Mouse (Mus musculus): Measurements from ENCODE around the gene Serpinb8. TPM values are rescaled to one million over a fixed set of nuclear protein-coding genes. Genes with fewer than 3 reads are reported as not detected.

The Serpinb8 gene
- polyA plus RNA-seq, 1 experiment = 5.5 TPM

GRCm38 (mm10) chr1:107593469-107593868 is 3.7 kb downstream of the Serpinb8 start:
- TF ChIP-seq USF1 (IDR thresholded peaks at IDR 0.05; ENCODE audit: low read depth) (no peak), E2F4 (IDR thresholded peaks at IDR 0.05; ENCODE audit: insufficient read depth) (no peak), TCF12 (IDR thresholded peaks at IDR 0.05; ENCODE audit: insufficient read depth, poor library complexity, severe bottlenecking) (no peak), POLR2AphosphoS2 (IDR thresholded peaks at IDR 0.05; ENCODE audit: insufficient read length, low read depth) (no peak), REST (IDR thresholded peaks at IDR 0.05; ENCODE audit: insufficient read depth, insufficient read length) (no peak)
- no peaks in the 10 kb centered on the region for H3K79me2 ChIP-seq (ENCODE audit: control insufficient read depth, insufficient read depth)
- no peaks in the 10 kb centered on the region for H3K27me3 ChIP-seq (ENCODE audit: control insufficient read depth, insufficient read depth, insufficient read length)
- no peak overlapping the region for H3K4me3 ChIP-seq
- H3ac ChIP-seq (ENCODE audit: control insufficient read depth, insufficient read length) = no peak overlapping the region
- H3K4me2 ChIP-seq (ENCODE audit: low read depth) = no peak overlapping the region
- H3K36me3 ChIP-seq (ENCODE audit: control insufficient read depth, insufficient read depth) = no peaks in the 10 kb centered on the region

GRCm38 (mm10) chr1:107596874-107597273 is 7.1 kb downstream of the Serpinb8 start:
- H3ac ChIP-seq (ENCODE audit: control insufficient read depth, insufficient read length) = no peak overlapping the region
- no peaks in the 10 kb centered on the region for H3K36me3 ChIP-seq (ENCODE audit: control insufficient read depth, insufficient read depth)
- H3K27me3 ChIP-seq (ENCODE audit: control insufficient read depth, insufficient read depth, insufficient read length) = no peaks in the 10 kb centered on the region

GRCm38 (mm10) chr1:107598476-107598875 is 8.7 kb downstream of the Serpinb8 start:
- Histone ChIP-seq H3K27me3 (ENCODE audit: control insufficient read depth, insufficient read depth, insufficient read length) (no peaks in the 10 kb centered on the region), H3K79me2 (ENCODE audit: control insufficient read depth, insufficient read depth) (no peaks in the 10 kb centered on the region), H3K4me2 (ENCODE audit: low read depth) (no peak overlapping the region), H3K4me3 (no peak overlapping the region), H3ac (ENCODE audit: control insufficient read depth, insufficient read length) (no peak overlapping the region), H3K36me3 (ENCODE audit: control insufficient read depth, insufficient read depth) (no peaks in the 10 kb centered on the region)
- TF ChIP-seq TCF12 (IDR thresholded peaks at IDR 0.05; ENCODE audit: insufficient read depth, poor library complexity, severe bottlenecking) (no peak), POLR2AphosphoS2 (IDR thresholded peaks at IDR 0.05; ENCODE audit: insufficient read length, low read depth) (no peak), MAX (IDR thresholded peaks at IDR 0.05; ENCODE audit: low read depth) (no peak), USF1 (IDR thresholded peaks at IDR 0.05; ENCODE audit: low read depth) (no peak), POLR2A (IDR thresholded peaks at IDR 0.05; ENCODE audit: insufficient read length, low read depth) (no peak), E2F4 (IDR thresholded peaks at IDR 0.05; ENCODE audit: insufficient read depth) (no peak), SRF (IDR thresholded peaks at IDR 0.05; ENCODE audit: control insufficient read depth, insufficient read length, low read depth) (no peak), CEBPB (IDR thresholded peaks at IDR 0.05; ENCODE audit: insufficient read depth, poor library complexity, severe bottlenecking) (no peak), TCF3 (IDR thresholded peaks at IDR 0.05; ENCODE audit: insufficient read length, low read depth) (no peak), REST (IDR thresholded peaks at IDR 0.05; ENCODE audit: insufficient read depth, insufficient read length) (no peak), MYOD1 (IDR thresholded peaks at IDR 0.05; ENCODE audit: control insufficient read depth in 1 of 3, insufficient read length in 2 of 3, low read depth in 2 of 3) (no peak), MYOG (IDR thresholded peaks at IDR 0.05; ENCODE audit: control insufficient read depth in 1 of 3, insufficient read depth in 1 of 3, insufficient read length in 2 of 3, low read depth in 2 of 3) (no peak)

More at GRCm38 (mm10) chr1:107596874-107597273, 7.1 kb downstream of the Serpinb8 start:
- no peak for TF ChIP-seq E2F4 (IDR thresholded peaks at IDR 0.05; ENCODE audit: insufficient read depth)
- TF ChIP-seq MYOG (IDR thresholded peaks at IDR 0.05; ENCODE audit: control insufficient read depth in 1 of 3, insufficient read depth in 1 of 3, insufficient read length in 2 of 3, low read depth in 2 of 3) = no peak
- H3K4me3 ChIP-seq = no peak overlapping the region
- H3K4me2 ChIP-seq (ENCODE audit: low read depth) = no peak overlapping the region
- no peaks in the 10 kb centered on the region for H3K79me2 ChIP-seq (ENCODE audit: control insufficient read depth, insufficient read depth)

DNA sequence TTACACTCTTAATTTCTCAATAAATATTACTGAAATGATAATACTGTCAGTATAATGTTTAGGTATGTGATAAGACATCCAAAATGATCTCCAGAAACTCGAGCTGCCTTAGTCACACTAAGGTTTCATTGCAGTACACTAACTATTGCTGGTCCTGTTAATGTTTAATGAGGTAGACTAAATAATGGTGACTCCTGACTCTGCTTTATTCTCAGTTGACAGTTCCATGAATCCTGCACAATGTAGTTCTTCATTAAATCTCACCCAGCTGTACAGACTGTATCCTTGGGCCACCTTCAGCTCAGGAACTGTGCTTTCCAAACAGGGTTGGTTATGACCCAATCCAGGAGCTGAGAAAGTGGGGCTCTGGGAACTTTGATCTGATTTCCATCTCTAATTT is 19.1 kb downstream of the Serpinb8 start:
- Histone ChIP-seq H3K79me2 (ENCODE audit: control insufficient read depth, insufficient read depth) (no peaks in the 10 kb centered on the region), H3K27me3 (ENCODE audit: control insufficient read depth, insufficient read depth, insufficient read length) (no peaks in the 10 kb centered on the region), H3K4me3 (no peak overlapping the region), H3K4me2 (ENCODE audit: low read depth) (no peak overlapping the region), H3K36me3 (ENCODE audit: control insufficient read depth, insufficient read depth) (peaks cover 3% of the 10 kb centered on the region), H3ac (ENCODE audit: control insufficient read depth, insufficient read length) (no peak overlapping the region)
- no peak for TF ChIP-seq POLR2A (IDR thresholded peaks at IDR 0.05; ENCODE audit: insufficient read length, low read depth)
- TF ChIP-seq SRF (IDR thresholded peaks at IDR 0.05; ENCODE audit: control insufficient read depth, insufficient read length, low read depth) = no peak
- no peak for TF ChIP-seq E2F4 (IDR thresholded peaks at IDR 0.05; ENCODE audit: insufficient read depth)
- TF ChIP-seq MAX (IDR thresholded peaks at IDR 0.05; ENCODE audit: low read depth) = no peak
- TF ChIP-seq MYOG (IDR thresholded peaks at IDR 0.05; ENCODE audit: control insufficient read depth in 1 of 3, insufficient read depth in 1 of 3, insufficient read length in 2 of 3, low read depth in 2 of 3) = no peak
- no peak for TF ChIP-seq POLR2AphosphoS2 (IDR thresholded peaks at IDR 0.05; ENCODE audit: insufficient read length, low read depth)
- no peak for TF ChIP-seq TCF12 (IDR thresholded peaks at IDR 0.05; ENCODE audit: insufficient read depth, poor library complexity, severe bottlenecking)
- TF ChIP-seq MYOD1 (IDR thresholded peaks at IDR 0.05; ENCODE audit: control insufficient read depth in 1 of 3, insufficient read length in 2 of 3, low read depth in 2 of 3) = no peak
- TF ChIP-seq USF1 (IDR thresholded peaks at IDR 0.05; ENCODE audit: low read depth) = no peak

DNA sequence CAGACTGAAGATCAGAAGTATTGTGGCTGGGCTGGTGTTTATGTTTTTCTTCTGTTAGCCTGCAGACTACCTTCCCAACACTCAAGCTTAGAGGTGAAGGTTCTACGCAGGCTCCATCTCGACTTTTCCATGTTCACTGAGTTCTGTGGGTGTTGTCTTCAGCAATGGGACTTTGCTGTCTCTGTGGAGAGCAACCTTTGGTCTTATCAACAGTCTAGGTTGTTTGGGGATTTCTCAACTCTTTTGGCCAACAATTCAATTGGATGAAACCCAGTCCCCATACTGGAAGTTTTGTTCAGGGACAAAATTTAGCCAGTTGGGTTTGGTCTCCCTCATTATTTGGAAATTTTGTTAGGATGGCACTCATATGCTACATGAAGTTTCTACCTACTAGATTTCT is 24.3 kb downstream of the Serpinb8 start:
- Histone ChIP-seq H3K4me3 (no peak overlapping the region), H3K27me3 (ENCODE audit: control insufficient read depth, insufficient read depth, insufficient read length) (no peaks in the 10 kb centered on the region), H3ac (ENCODE audit: control insufficient read depth, insufficient read length) (no peak overlapping the region), H3K79me2 (ENCODE audit: control insufficient read depth, insufficient read depth) (no peaks in the 10 kb centered on the region), H3K36me3 (ENCODE audit: control insufficient read depth, insufficient read depth) (no peaks in the 10 kb centered on the region), H3K4me2 (ENCODE audit: low read depth) (no peak overlapping the region)
- TF ChIP-seq REST (IDR thresholded peaks at IDR 0.05; ENCODE audit: insufficient read depth, insufficient read length) (no peak), TCF12 (IDR thresholded peaks at IDR 0.05; ENCODE audit: insufficient read depth, poor library complexity, severe bottlenecking) (no peak), TCF3 (IDR thresholded peaks at IDR 0.05; ENCODE audit: insufficient read length, low read depth) (no peak), MAX (IDR thresholded peaks at IDR 0.05; ENCODE audit: low read depth) (no peak), E2F4 (IDR thresholded peaks at IDR 0.05; ENCODE audit: insufficient read depth) (no peak), POLR2A (IDR thresholded peaks at IDR 0.05; ENCODE audit: insufficient read length, low read depth) (no peak), POLR2AphosphoS2 (IDR thresholded peaks at IDR 0.05; ENCODE audit: insufficient read length, low read depth) (no peak), MYOG (IDR thresholded peaks at IDR 0.05; ENCODE audit: control insufficient read depth in 1 of 3, insufficient read depth in 1 of 3, insufficient read length in 2 of 3, low read depth in 2 of 3) (no peak), MYOD1 (IDR thresholded peaks at IDR 0.05; ENCODE audit: control insufficient read depth in 1 of 3, insufficient read length in 2 of 3, low read depth in 2 of 3) (no peak)

Data from myocyte (in vitro differentiated cells).